Mouse (Mus musculus): Measurements from ENCODE around the gene BC005624. TPM values are rescaled to one million over a fixed set of nuclear protein-coding genes. Genes with fewer than 3 reads are reported as not detected.
"Not testable (repeated sequence)": the region's sequence is repeated elsewhere in the genome, so short reads cannot be mapped to it uniquely, and the experiment has no call there.

BC005624 gene
- polyA plus RNA-seq, 1 experiment from 2014 or later = 28.2 TPM

- no peak for ATAC-seq
- no peak for TF ChIP-seq CTCF (IDR thresholded peaks at IDR 0.05; ENCODE audit: low read depth)
- Histone ChIP-seq H3K9ac (ENCODE audit: low read depth, low read length) (no peak overlapping the region), H3K4me1 (replicated peaks; ENCODE audit: control insufficient read depth, insufficient read depth, low read length) (peaks cover 11% of the 10 kb centered on the region; the same call in 1 of the 2 replicates), H3K27me3 (replicated peaks; ENCODE audit: control insufficient read depth, insufficient read depth, low read length) (no peaks in the 10 kb centered on the region), H3K27ac (ENCODE audit: low read depth, low read length) (no peak overlapping the region), H3K9me3 (ENCODE audit: control insufficient read depth) (no peaks in the 10 kb centered on the region), H3K36me3 (ENCODE audit: control insufficient read depth, insufficient read depth) (peaks cover 23% of the 10 kb centered on the region), H3K4me3 (ENCODE audit: low read depth, low read length) (peak overlapping the region; percentile 68), H3K4me2 (replicated peaks; ENCODE audit: low read depth) (peak overlapping the region; percentile 91)
- WGBS = 24% methylated on average over 5 of the region's 5 CpGs
Observed at GRCm38 (mm10) chr2:30952457-30952823, 29.6 kb downstream of the BC005624 start.

- 15% methylated on average over 16 of the region's 16 CpGs for WGBS
- peak; percentile 70 for ATAC-seq
- TF ChIP-seq CTCF (IDR thresholded peaks at IDR 0.05; ENCODE audit: low read depth) = peak; percentile 96
- Histone ChIP-seq H3K27ac (ENCODE audit: low read depth, low read length) (no peak overlapping the region), H3K36me3 (ENCODE audit: control insufficient read depth, insufficient read depth) (no peaks in the 10 kb centered on the region), H3K27me3 (replicated peaks; ENCODE audit: control insufficient read depth, insufficient read depth, low read length) (no peaks in the 10 kb centered on the region), H3K4me2 (replicated peaks; ENCODE audit: low read depth) (peak overlapping the region; percentile 61), H3K9ac (ENCODE audit: low read depth, low read length) (no peak overlapping the region), H3K4me3 (ENCODE audit: low read depth, low read length) (peak overlapping the region; percentile 43), H3K4me1 (replicated peaks; ENCODE audit: control insufficient read depth, insufficient read depth, low read length) (no peaks in the 10 kb centered on the region), H3K9me3 (ENCODE audit: control insufficient read depth) (no peaks in the 10 kb centered on the region)
Observed at GRCm38 (mm10) chr2:30942603-30943011, 39.4 kb downstream of the BC005624 start.

GRCm38 (mm10) chr2:30942116-30942515 is 39.9 kb downstream of the BC005624 start:
- not testable (repeated sequence) for H3K4me1 ChIP-seq (replicated peaks; ENCODE audit: control insufficient read depth, insufficient read depth, low read length); H3K27ac ChIP-seq (ENCODE audit: low read depth, low read length); ATAC-seq; H3K4me3 ChIP-seq (ENCODE audit: low read depth, low read length); H3K9ac ChIP-seq (ENCODE audit: low read depth, low read length); H3K36me3 ChIP-seq (ENCODE audit: control insufficient read depth, insufficient read depth); H3K27me3 ChIP-seq (replicated peaks; ENCODE audit: control insufficient read depth, insufficient read depth, low read length); H3K9me3 ChIP-seq (ENCODE audit: control insufficient read depth)
- H3K4me2 ChIP-seq (replicated peaks; ENCODE audit: low read depth) = peak overlapping the region; percentile 61
- peak; percentile 24; the same call in 1 of the 2 replicates for TF ChIP-seq CTCF (IDR thresholded peaks at IDR 0.05; ENCODE audit: low read depth)
- 34% methylated on average over 7 of the region's 7 CpGs for WGBS

- 70% methylated on average over 5 of the region's 5 CpGs for WGBS
- no peak for TF ChIP-seq CTCF (IDR thresholded peaks at IDR 0.05; ENCODE audit: low read depth)
- no peak overlapping the region for H3K27ac ChIP-seq (ENCODE audit: low read depth, low read length)
Observed at GRCm38 (mm10) chr2:30941586-30941985, 40.4 kb downstream of the BC005624 start.

GRCm38 (mm10) chr2:30938574-30938991 is 43.4 kb downstream of the BC005624 start:
- H3K36me3 ChIP-seq (ENCODE audit: control insufficient read depth, insufficient read depth) = no peaks in the 10 kb centered on the region
- ATAC-seq = no peak
- TF ChIP-seq CTCF (IDR thresholded peaks at IDR 0.05; ENCODE audit: low read depth) = no peak
- no peaks in the 10 kb centered on the region for H3K4me1 ChIP-seq (replicated peaks; ENCODE audit: control insufficient read depth, insufficient read depth, low read length)
- H3K27me3 ChIP-seq (replicated peaks; ENCODE audit: control insufficient read depth, insufficient read depth, low read length) = no peaks in the 10 kb centered on the region
- H3K4me2 ChIP-seq (replicated peaks; ENCODE audit: low read depth) = no peak overlapping the region
- H3K27ac ChIP-seq (ENCODE audit: low read depth, low read length) = no peak overlapping the region
- 33% methylated on average over 4 of the region's 4 CpGs for WGBS
- no peak overlapping the region for H3K4me3 ChIP-seq (ENCODE audit: low read depth, low read length)
- H3K9me3 ChIP-seq (ENCODE audit: control insufficient read depth) = no peaks in the 10 kb centered on the region
- no peak overlapping the region for H3K9ac ChIP-seq (ENCODE audit: low read depth, low read length)

More at GRCm38 (mm10) chr2:30941586-30941985, 40.4 kb downstream of the BC005624 start:
- ATAC-seq = no peak
- no peak overlapping the region for H3K9ac ChIP-seq (ENCODE audit: low read depth, low read length)
- H3K4me2 ChIP-seq (replicated peaks; ENCODE audit: low read depth) = no peak overlapping the region
- H3K4me1 ChIP-seq (replicated peaks; ENCODE audit: control insufficient read depth, insufficient read depth, low read length) = no peaks in the 10 kb centered on the region
- H3K27me3 ChIP-seq (replicated peaks; ENCODE audit: control insufficient read depth, insufficient read depth, low read length) = no peaks in the 10 kb centered on the region
- H3K4me3 ChIP-seq (ENCODE audit: low read depth, low read length) = no peak overlapping the region
- no peaks in the 10 kb centered on the region for H3K9me3 ChIP-seq (ENCODE audit: control insufficient read depth)
- H3K36me3 ChIP-seq (ENCODE audit: control insufficient read depth, insufficient read depth) = no peaks in the 10 kb centered on the region

- no peak for TF ChIP-seq CTCF (IDR thresholded peaks at IDR 0.05; ENCODE audit: low read depth)
- Histone ChIP-seq H3K9me3 (ENCODE audit: control insufficient read depth) (no peaks in the 10 kb centered on the region), H3K27me3 (replicated peaks; ENCODE audit: control insufficient read depth, insufficient read depth, low read length) (no peaks in the 10 kb centered on the region), H3K4me1 (replicated peaks; ENCODE audit: control insufficient read depth, insufficient read depth, low read length) (no peaks in the 10 kb centered on the region), H3K36me3 (ENCODE audit: control insufficient read depth, insufficient read depth) (no peaks in the 10 kb centered on the region), H3K4me3 (ENCODE audit: low read depth, low read length) (no peak overlapping the region), H3K27ac (ENCODE audit: low read depth, low read length) (no peak overlapping the region), H3K9ac (ENCODE audit: low read depth, low read length) (no peak overlapping the region), H3K4me2 (replicated peaks; ENCODE audit: low read depth) (no peak overlapping the region)
- WGBS = 57% methylated on average over 8 of the region's 8 CpGs
- ATAC-seq = no peak
Observed at GRCm38 (mm10) chr2:30937731-30938130, 44.3 kb downstream of the BC005624 start.

GRCm38 (mm10) chr2:30936808-30937207 is 45.2 kb downstream of the BC005624 start:
- Histone ChIP-seq H3K9me3 (ENCODE audit: control insufficient read depth) (no peaks in the 10 kb centered on the region), H3K4me3 (ENCODE audit: low read depth, low read length) (no peak overlapping the region), H3K27me3 (replicated peaks; ENCODE audit: control insufficient read depth, insufficient read depth, low read length) (no peaks in the 10 kb centered on the region), H3K27ac (ENCODE audit: low read depth, low read length) (no peak overlapping the region), H3K4me1 (replicated peaks; ENCODE audit: control insufficient read depth, insufficient read depth, low read length) (no peaks in the 10 kb centered on the region), H3K9ac (ENCODE audit: low read depth, low read length) (no peak overlapping the region), H3K36me3 (ENCODE audit: control insufficient read depth, insufficient read depth) (no peaks in the 10 kb centered on the region), H3K4me2 (replicated peaks; ENCODE audit: low read depth) (no peak overlapping the region)
- 74% methylated on average over 3 of the region's 3 CpGs for WGBS
- no peak for TF ChIP-seq CTCF (IDR thresholded peaks at IDR 0.05; ENCODE audit: low read depth)
- ATAC-seq = no peak

Measured in intestine, postnatal 0 days (tissue).